Mouse (Mus musculus) T-helper 17 cell (primary cell): Measurements from ENCODE around the gene Taf6.

Source experiments
- in situ Hi-C, 2 experiments: fragments of 300-600 bp; cut with MboI, MseI; formaldehyde crosslinking; loops; 1 replicate in 1 of 2; 2 replicates in 1 of 2; pipeline ENCODE4 v1.15.1; 2025; ENCODE audit warnings: high pct_unique_total_duplicates in 2 of 2

Gene Taf6

DNA sequence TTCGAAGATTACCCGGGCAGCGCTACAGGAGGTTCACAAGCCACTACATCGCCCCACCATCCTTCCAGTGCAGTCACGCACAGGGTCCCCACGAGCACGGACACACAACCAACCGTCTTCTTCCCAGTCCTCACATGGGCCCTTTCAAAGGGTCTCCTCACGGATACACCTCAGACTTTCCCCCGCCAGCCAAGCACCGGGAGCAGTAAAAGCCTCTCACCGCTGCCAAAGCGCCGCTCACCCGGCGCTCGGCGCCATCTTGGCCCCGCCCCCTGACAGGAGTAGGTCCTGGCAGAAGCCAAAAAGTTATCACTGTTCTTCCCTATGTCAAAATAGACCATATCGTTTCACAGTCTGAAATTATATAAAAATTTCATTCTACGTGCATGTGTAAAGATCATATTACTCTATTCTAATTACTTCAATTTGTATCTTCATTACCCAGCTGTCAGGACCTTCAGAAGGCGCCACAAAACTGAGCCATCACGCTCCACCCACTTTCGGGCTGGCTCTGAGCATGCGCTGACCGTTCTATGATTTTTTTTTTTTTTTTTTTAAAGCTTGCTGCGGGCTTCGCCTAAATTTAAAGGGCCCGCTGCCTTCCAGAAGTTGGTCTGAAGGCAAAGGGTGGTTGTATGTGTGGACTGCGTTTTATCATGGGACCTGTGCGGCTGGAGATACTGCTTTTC lies at the start of gene Taf6, which contains the start of gene Cnpy4:
Taf6 (minus strand) TSS at position 502 of the 689 bp plus-strand sequence.
Cnpy4 (plus strand) TSS at position 536 of the 689 bp plus-strand sequence.
- in situ Hi-C loops, result loop anchor here in 1 of 2 experiments (5.0 kb wide), 1 partner anchor 75 kb away; the partner anchor contains the start of gene BC037034

DNA sequence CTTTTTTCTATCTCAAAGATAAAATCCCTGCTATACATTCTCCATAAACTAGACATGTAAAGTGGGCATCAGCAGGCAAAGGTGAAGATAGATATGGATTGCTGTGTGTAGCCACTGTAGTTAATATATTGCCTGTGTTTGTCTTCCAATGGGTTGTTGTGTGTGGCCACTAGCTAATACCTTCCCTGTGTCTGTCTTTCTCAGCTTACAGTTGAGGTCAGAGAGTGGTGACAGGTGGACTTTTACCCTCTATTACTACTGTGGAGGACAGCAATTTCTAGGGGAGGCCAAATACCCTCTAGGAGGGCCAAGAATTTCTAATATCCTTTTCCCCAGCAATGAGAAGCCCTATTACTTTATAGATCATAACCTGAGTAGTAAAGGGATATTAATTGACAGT lies 47.0 kb upstream of the Taf6 start:
- in situ Hi-C loops, result no loop called here

DNA sequence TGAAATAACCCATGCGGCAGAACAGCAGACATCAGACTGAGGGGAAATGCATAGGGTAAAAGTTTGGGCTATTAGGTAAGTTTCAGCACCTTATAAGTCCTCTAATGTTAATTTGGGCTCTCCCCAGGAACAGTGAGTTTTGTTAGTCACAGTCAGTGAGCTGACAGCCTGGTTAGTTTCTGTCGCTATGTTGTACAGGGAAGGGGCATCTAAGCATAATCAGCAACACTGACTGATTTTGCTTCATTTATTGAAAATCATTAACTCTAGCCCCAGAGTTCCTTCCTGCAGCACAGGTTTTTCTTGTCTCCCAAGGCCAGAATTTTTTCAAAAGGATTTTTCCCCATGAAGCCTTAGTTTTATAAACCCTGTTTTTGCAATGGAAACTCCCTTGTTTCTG lies 46.5 kb upstream of the Taf6 start:
- in situ Hi-C loops, result no loop called here

DNA sequence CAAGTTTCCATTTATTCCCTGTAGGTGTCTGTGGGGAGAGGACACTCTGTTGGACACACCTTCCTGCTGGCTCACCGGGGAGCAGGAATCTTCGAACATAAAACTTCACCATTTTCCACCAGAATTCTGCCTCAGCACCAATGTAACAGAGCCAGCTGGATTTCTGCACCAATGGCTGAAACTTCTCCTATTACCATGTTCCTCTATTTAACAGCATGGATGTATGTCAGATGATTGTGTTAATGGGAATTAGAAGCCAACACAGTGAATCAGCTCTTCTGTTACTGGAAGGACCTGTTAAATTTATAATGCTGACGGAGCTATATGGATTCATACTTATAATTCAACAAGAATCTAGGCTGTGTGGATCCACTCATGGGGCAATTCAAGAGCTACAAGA lies 42.3 kb upstream of the Taf6 start:
- in situ Hi-C loops, result no loop called here

DNA sequence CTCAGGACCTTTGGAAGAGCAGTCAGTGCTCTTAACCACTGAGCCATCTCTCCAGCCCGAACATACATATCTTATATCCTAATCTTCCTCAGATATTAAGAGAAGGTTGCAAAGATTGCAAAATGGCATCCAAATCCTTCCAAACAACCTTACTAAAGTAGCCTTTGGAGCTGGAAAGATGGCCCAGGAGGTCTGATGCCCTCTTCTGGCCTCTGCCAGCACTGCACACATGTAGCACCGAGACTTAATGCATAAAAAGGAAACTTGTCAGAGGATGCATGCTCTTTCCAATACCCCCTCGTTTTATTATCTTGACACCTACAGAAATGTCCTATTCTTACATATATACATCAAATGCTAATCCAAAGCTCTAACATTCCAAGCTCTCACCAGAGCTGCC lies 40.8 kb upstream of the Taf6 start:
- in situ Hi-C loops, result no loop called here

DNA sequence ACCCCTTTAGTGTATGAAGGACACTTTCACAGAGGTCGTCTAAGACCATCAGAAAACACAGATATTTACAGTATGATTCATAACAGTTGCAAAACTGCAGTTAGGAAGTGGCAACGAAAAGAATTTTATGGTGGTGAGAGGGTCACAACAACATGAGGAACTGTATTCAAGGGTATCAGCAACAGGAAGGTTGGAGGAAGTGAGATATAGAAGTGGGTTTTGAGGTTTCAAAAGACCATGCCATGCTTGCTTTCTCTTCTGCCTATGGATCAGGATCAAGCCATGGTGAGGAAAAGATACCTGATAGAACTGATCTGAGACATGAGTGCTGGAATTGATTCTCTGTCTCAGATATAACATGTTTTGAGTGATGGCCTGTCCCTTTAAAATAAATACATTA lies 40.1 kb upstream of the Taf6 start:
- in situ Hi-C loops, result no loop called here

DNA sequence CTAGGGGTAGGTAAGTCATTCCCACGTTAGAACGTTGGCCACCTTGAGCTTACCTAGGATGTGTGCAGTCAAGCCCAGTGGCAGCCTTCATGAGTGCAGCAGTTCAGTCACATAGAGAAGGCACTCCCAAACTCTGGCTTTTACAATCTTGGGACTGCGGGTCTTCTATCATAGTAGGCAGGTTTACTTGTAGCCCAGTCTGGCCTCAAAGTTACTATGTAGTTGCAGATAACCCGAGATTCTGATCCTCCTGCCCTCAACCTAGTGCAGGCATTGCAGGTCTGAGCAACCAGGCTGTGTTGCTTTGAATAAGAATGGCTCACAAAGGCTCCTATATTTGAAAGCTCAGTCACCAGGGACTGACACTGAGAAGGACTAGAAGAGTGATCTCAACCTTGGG lies 39.2 kb upstream of the Taf6 start:
- in situ Hi-C loops, result no loop called here

DNA sequence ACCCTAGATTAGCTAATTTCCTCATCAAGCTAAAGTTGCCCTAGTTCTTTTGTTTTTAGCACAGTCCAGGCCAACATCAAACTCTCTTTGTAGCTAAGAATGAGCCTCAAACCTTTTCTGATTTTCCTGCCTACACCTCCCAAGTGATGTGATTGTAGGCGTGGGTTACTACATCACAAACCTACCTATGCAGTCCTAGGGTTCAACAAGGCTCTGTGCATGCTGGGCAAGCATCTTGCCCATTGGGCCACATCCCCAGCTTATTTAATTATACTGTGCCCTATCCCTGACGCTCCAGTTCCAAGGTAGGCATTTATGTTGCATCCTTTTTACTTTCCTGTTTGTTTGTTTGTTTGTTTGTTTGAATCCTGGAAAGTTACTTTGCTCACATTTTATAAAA lies 38.4 kb upstream of the Taf6 start, which contains the start of gene Nxpe5:
Nxpe5 (plus strand) TSS at position 199 of the 400 bp plus-strand sequence.
- in situ Hi-C loops, result no loop called here

DNA sequence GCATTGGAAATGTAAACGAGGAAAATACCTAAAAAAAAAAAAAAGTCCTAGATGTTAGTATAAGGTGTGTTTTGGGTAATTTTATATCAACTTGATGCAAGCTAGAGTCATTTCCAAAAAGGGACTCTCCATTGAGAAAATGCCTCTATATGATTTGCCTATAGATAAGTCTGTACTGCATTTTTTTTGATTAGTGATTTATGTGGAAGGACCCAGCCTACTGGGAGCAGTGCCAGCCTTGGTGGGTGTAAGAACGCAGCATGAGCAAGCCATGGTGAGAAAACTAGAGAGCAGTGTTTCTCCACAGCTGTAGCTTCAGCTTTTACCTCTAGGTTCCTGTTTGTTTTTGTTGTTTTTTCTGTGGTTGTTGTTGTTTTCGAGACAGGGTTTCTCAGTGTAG lies 36.0 kb upstream of the Taf6 start:
- in situ Hi-C loops, result no loop called here

DNA sequence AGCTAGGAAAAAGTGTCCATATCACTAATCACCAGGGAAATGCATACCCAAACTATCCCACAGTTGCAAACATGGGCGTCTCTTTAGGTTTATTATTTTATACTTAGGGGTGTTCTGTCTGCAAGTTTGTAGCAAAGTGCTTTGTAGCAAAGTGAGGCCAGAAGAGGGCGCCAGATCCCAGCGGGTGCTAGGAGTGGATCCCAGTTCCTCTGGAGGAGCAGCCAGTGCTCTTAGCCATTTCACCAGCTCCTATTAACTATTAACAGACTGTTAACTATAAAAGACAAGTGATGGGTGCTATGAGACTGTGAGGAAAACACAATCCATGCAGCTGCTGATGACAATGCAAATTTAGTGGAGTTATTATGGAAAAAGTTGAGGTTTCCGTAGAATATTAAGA lies 34.9 kb upstream of the Taf6 start:
- in situ Hi-C loops, result no loop called here

DNA sequence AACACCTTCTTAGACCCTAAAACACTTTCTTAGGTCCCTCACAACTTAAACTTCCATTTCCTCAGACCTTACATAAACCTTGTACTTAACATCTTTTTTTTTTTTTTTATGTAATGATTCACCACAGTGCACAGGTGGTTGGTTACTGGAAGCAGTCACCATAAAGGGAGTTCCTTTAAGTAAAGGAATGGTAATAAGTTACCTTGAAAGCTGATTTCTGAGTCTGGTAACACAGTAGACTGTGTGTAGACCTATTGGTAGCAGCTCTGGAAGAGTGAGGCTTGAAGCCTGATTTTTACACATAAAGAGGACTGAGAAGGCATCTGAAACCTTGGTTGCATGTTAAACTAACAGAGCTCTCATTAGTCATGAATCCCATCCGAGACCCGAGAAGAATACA lies 32.6 kb upstream of the Taf6 start:
- in situ Hi-C loops, result loop anchor here in 1 of 2 experiments (10.0 kb wide), 1 partner anchor 495 kb away; no protein-coding TSS in a partner anchor

DNA sequence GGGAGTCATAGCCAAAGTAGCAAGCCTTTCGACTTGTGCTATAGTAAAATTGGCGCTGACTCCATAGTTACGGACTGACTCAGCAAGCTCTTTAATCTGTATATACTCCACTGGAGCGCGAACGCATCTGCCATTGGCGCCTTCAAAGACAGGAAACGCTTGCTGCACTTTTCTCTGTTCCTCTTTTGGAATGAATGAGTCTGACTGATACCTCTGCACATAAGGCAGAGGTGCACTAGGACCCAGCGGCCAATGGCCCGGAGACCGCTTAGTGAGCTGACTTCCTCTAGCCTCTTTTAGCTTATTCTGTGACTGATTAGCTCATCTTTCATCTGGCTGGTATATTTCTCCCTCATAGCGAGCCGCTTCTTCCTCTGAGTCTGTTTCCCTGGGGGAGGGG lies 29.4 kb upstream of the Taf6 start:
- in situ Hi-C loops, result loop anchor here in 1 of 2 experiments (10.0 kb wide), 1 partner anchor 498 kb away; no protein-coding TSS in a partner anchor

DNA sequence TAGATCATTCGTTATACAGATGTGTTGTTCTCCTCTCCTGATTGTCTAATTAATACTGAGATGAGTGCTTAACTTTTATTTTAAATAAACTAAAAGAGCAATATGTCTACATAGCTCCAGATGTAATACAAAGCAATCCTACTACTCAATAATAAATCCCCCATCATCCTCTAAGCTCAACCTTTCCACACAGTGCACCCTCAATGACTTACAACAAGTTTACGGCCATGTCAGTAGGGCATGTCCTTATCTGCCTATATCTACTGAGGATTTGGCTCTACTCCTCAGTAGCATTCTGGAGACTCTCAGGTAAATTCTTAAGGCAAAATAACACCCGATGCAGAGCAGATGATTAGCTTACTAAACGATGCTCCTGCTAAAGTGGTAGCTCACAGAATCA lies 20.6 kb upstream of the Taf6 start:
- in situ Hi-C loops, result loop anchor here in 1 of 2 experiments (10.0 kb wide), 1 partner anchor 507 kb away; no protein-coding TSS in a partner anchor

DNA sequence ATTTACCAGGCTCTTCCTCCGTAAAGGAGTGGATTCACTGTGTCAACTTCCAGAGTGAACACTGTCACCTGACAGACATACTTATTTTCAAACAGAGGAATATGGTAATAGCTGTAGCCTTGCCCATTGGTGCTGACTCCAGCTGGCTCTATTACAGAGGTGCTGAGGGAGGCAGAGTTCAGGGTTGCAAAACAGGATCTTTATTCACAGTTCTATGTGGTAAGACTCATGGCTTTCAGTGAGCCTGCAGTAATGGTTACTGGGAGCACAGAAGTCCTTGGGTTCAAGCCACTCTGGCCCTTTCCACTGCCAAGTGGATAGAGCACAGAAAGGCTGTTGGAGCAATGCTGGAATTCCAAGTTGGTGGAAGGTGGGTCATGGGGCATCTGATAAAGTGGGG lies 20.0 kb upstream of the Taf6 start:
- in situ Hi-C loops, result loop anchor here in 1 of 2 experiments (10.0 kb wide), 1 partner anchor 508 kb away; no protein-coding TSS in a partner anchor

DNA sequence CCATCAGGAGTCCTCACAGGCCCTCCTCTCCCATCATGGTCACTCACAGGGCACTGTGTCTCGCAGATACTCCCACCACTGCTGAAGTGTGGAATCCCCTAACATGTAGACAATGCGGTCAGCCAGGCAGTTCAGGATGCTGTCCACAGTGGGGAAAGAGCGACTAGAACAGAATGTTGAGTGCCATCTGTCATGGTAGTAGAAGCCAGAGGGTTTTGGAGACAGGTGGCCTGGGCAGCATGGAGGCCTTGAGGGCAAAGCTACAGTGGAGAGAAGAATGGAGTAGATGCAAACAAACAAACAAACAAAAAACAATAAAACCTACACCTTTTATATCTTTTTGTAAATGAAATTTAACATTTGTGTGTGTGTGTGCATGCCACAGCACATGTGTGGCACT lies 14.8 kb upstream of the Taf6 start:
- in situ Hi-C loops, result loop anchor here in 1 of 2 experiments (10.0 kb wide), 1 partner anchor 513 kb away; no protein-coding TSS in a partner anchor

DNA sequence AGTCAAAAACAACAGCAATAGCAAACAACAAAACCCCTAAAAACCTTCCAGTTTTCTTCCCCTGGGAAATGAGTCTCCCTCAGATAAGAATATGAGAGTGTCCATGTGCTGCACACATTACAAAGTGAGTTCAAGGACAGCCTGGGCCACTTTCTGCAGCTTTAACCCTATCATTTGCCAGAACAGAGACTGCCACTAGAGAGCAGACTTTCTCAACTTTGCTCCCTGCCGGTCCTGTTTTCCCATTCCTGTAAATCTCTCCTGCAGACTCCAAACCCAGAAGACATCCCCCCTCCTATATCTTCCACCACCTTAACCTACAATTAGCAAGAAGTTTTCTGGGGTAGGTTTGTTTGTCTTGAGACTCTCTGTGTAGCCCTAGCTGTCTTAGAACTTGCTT lies 12.3 kb upstream of the Taf6 start:
- in situ Hi-C loops, result loop anchor here in 1 of 2 experiments (5.0 kb wide), 1 partner anchor 423 kb away; the partner anchor contains the start of gene A430033K04Rik

DNA sequence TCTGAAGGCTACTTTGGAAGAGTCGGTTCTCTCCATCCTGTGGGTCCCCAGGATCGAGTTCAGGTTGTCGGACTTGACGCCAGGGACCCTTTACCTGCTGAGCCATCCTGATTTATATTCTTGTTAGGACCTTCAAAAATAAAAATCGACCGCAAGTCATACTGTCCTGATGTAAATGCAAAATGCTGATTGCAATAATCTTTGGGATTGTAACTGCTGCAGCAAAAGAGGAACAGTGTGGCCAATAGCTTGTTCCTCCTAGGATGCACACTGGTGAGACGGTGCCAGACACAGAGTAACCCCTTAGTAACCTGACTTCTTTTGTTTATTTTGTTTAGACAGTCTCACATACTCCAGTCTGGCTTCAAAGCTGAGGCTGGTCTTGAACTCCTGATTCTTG lies 8.2 kb upstream of the Taf6 start:
- in situ Hi-C loops, result loop anchor here in 1 of 2 experiments (5.0 kb wide), 1 partner anchor 427 kb away; the partner anchor contains the start of gene A430033K04Rik

DNA sequence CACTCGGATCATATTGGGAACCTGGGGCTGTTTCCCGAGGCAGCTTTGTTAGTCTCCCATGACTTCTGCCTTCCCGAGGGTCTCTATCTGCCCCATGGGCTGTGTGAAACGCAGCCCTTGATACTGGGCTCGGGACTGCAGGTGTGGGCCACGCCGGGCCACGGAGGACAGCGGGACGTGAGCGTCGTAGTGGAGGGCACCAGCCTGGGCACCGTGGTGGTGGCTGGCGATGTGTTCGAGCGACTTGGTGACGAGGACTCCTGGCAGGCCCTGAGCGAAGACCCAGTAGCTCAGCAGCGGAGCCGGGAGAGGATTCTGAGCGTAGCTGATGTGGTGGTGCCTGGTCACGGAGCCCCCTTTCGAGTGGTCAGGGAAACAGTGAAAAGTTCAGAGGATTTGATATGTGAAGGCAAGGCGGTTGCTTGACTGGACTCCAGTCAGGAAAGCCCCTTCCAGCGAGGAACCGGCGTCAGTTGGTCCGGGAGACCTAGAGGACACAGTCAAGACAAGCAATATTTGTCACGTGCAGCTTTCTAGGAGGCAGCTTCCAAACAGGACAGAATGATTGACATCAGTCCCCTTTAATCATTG lies 7.6 kb upstream of the Taf6 start:
- in situ Hi-C loops, result loop anchor here in 1 of 2 experiments (5.0 kb wide), 1 partner anchor 427 kb away; the partner anchor contains the start of gene A430033K04Rik

DNA sequence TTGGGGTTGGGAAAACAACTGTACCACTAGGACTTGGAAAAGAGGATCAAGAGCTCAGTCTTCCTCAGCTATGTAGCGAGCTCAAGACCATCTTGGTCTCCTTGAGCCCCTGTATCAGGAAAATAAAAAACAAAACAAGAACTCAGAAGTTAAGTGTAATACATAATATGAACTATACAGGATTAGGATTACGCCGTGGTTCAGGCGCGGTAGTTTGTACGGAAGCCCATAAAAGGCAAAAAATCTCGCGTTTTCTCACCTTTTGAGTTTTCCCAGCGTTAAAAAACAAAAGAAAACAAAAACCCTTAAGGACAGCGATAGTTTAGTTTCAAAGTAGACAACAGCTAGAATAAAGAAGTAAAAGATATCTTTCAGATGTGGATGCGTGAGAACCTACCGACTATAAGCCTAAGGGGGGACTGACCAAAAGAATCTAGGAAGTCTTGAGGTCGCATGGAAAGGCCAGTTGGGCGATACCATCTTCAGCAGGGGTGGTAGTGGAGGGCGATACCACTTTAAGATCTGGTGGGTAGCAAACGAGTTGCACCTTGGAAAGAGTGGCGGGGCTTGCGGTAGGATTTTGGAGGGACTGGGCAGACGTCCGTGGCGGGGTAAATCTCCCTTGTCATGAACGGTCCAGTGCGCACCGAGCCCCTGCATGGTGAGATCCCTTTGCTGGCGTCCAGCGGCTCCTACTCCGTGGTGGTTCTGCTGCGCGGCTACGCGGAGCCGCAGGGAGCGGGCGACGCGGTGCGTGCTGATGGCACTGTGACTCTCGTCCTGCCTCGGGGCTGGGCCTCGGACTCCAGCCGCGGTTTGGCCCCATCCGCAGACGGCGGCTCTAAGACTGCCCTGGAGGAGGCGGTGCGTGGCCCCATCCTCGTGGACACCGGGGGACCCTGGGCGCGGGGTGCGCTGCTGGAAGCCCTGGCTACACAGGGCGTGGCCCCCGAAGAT lies 6.8 kb upstream of the Taf6 start, which contains the start of gene Mblac1:
Mblac1 (plus strand) TSS at position 544 of the 957 bp plus-strand sequence.
- in situ Hi-C loops, result no loop called here

DNA sequence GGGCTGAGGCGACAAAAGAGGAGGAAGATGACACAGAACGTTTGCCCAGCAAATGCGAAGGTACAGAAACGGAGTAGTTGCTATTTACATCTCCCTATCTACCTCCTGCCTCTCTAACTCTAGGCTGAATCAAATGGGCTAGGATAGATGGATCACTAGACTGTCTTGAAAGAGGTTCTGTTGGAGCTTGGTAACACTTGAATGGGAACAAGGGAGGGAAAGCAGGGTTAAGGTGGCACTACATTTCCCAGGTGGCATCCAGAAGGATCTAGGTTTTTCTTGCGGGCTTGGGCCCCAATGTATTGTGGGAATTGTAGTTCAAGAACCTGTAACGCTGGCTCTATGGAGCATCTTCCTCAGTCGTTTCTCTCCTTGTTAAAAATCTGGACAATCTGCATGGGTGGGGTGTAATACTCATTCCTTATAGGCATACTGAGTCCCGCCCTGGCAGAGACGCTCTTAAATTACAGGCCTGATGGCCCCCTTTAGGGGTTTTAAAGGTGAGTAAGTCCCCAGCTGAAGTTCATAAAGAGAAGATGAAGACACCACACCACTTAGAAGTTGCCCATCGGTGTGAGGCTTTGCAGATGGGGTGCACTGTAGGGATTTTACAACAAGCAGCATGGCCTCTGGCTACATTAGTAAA lies 533 bp upstream of the Taf6 start:
- in situ Hi-C loops, result loop anchor here in 1 of 2 experiments (5.0 kb wide), 1 partner anchor 75 kb away; the partner anchor contains the start of gene BC037034
